Mouse (Mus musculus): ENCODE results near the gene Jkamp. TPM values are rescaled to one million over a fixed set of nuclear protein-coding genes. Genes with fewer than 3 reads are reported as not detected.

The Jkamp gene
- total and polyA plus RNA-seq, 3 experiments, result 14.9 to 25.0 TPM; not detected in 1

- TF ChIP-seq RCOR1 (IDR thresholded peaks at IDR 0.05; ENCODE audit: low read depth, low read length) (no peak), NELFE (IDR thresholded peaks at IDR 0.05; ENCODE audit: low read depth, low read length) (peak; percentile 60; the same call in 1 of the 2 replicates), CHD2 (IDR thresholded peaks at IDR 0.05; ENCODE audit: low read length) (no peak), GATA1 (IDR thresholded peaks at IDR 0.05; ENCODE audit: low read depth, low read length) (no peak)
These were observed at the start of gene Jkamp, which contains the start of gene L3hypdh (continued) for GRCm38 (mm10) chr12:72085329-72086165.

DNA sequence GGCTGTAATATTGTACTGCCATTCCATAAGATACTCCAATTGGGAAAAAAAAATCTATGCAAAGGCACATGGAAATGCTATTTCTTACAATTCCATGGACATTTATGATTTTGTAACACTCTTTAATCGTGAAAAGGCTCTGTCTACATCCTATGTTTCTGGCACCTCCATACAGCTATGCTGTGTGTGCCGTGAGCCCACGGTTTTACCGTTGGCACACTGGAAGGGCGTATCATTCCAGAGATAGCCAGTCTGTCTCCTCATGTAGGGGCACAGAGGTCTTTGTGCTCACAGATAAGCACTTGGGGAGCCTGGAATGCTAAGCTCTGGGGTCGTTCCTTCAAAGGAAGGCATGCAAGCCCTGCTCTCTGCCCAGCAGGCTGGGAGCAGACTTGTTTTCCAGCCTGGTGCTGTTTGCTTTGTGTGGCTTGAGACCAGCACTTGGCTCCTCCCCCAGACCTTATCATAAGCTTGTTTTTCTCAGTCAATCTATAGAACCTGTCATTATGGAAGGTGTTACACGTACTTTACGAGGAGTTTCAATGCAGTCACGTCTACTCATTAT lies 49.2 kb upstream of the Jkamp start:
- peaks cover 0 to 7% of the 10 kb centered on the region in 2 experiments; a peak in 2 of 4 replicates for H3K4me1 ChIP-seq (ENCODE audit: control insufficient read depth in 1 of 2, insufficient read depth in 2 of 2, low read length in 2 of 2)
- peak; percentile 8 for DNase-seq (ENCODE audit: low read depth, low spot score)
- H3K36me3 ChIP-seq (ENCODE audit: control insufficient read depth in 1 of 2, insufficient read depth in 2 of 2, low read length in 2 of 2), result peaks cover 0 to 9% of the 10 kb centered on the region in 2 experiments; a peak in 2 of 4 replicates
- no peak overlapping the region for H3K9ac ChIP-seq (ENCODE audit: control insufficient read depth, low read depth, low read length, poor library complexity, severe bottlenecking)
- no peaks in the 10 kb centered on the region for H3K79me2 ChIP-seq (ENCODE audit: control insufficient read depth, insufficient read depth, low read length, poor library complexity)
- H3K27ac ChIP-seq (ENCODE audit: control insufficient read depth, low read depth, low read length), result no peak overlapping the region
- H3K4me3 ChIP-seq (ENCODE audit: control insufficient read depth in 1 of 2, insufficient read depth in 1 of 2, low read depth in 2 of 2, low read length in 2 of 2), result no peak overlapping the region
- no peaks in the 10 kb centered on the region for H3K9me3 ChIP-seq (replicated peaks; ENCODE audit: insufficient read depth, low read length)
- no peaks in the 10 kb centered on the region for H3K27me3 ChIP-seq (ENCODE audit: control insufficient read depth in 1 of 2, insufficient read depth in 2 of 2, low read length in 2 of 2)
- no peak for TF ChIP-seq HCFC1 (IDR thresholded peaks at IDR 0.05; ENCODE audit: low read depth, low read length)
- TF ChIP-seq MYB (IDR thresholded peaks at IDR 0.05; ENCODE audit: low read depth, low read length), result no peak
- TF ChIP-seq TCF12 (IDR thresholded peaks at IDR 0.05; ENCODE audit: low read depth, low read length), result no peak
- no peak for TF ChIP-seq E2F4 (IDR thresholded peaks at IDR 0.05; ENCODE audit: borderline replicate concordance, low read depth, low read length)
- no peak for TF ChIP-seq SMC3 (IDR thresholded peaks at IDR 0.05; ENCODE audit: low read depth, low read length)
- TF ChIP-seq UBTF (IDR thresholded peaks at IDR 0.05; ENCODE audit: borderline replicate concordance, insufficient read depth, low read depth, low read length), result no peak
- no peak for TF ChIP-seq NELFE (IDR thresholded peaks at IDR 0.05; ENCODE audit: low read depth, low read length)
- TF ChIP-seq CHD1 (IDR thresholded peaks at IDR 0.05; ENCODE audit: low read depth, low read length), result no peak
- no peak for TF ChIP-seq USF1 (IDR thresholded peaks at IDR 0.05; ENCODE audit: low read depth, low read length)
- no peak for TF ChIP-seq ZC3H11A (IDR thresholded peaks at IDR 0.05; ENCODE audit: low read depth, low read length)
- TF ChIP-seq USF2 (IDR thresholded peaks at IDR 0.05; ENCODE audit: borderline replicate concordance in 1 of 2, insufficient read depth in 1 of 2, low read depth in 1 of 2, low read length in 2 of 2), result no peak
- TF ChIP-seq NRF1 (IDR thresholded peaks at IDR 0.05; ENCODE audit: insufficient read depth, low read depth, low read length, poor library complexity, severe bottlenecking), result no peak
- TF ChIP-seq POLR2AphosphoS5 (IDR thresholded peaks at IDR 0.05; ENCODE audit: borderline replicate concordance, low read depth, low read length), result no peak
- TF ChIP-seq ETS1 (IDR thresholded peaks at IDR 0.05; ENCODE audit: low read depth, low read length), result no peak
- TF ChIP-seq MXI1 (IDR thresholded peaks at IDR 0.05; ENCODE audit: low read depth, low read length), result no peak
- TF ChIP-seq MYC (IDR thresholded peaks at IDR 0.05; ENCODE audit: low read depth, low read length), result no peak
- TF ChIP-seq MAFK (IDR thresholded peaks at IDR 0.05; ENCODE audit: borderline replicate concordance, low read depth, low read length), result no peak
- TF ChIP-seq RAD21 (IDR thresholded peaks at IDR 0.05; ENCODE audit: low read depth, low read length), result no peak
- TF ChIP-seq SIN3A (IDR thresholded peaks at IDR 0.05; ENCODE audit: low read length), result no peak
